Mouse (Mus musculus) embryonic fibroblast, embryonic 13.5 days (primary cell): ENCODE data around the gene Ptx4.

Experiments used
- CTCF ChIP-seq: IDR thresholded peaks from 2 replicates; pipeline ENCODE4 v1.5.1; 2011; ENCODE audit warnings: mild to moderate bottlenecking, control low read depth, low read length, moderate library complexity, borderline replicate concordance; ENCODE audit not compliant: insufficient read depth
- POLR2A ChIP-seq: IDR thresholded peaks from 2 replicates; pipeline ENCODE4 v1.6.1; 2011; ENCODE audit warnings: low read depth, mild to moderate bottlenecking, control low read depth, low read length, moderate library complexity

DNA sequence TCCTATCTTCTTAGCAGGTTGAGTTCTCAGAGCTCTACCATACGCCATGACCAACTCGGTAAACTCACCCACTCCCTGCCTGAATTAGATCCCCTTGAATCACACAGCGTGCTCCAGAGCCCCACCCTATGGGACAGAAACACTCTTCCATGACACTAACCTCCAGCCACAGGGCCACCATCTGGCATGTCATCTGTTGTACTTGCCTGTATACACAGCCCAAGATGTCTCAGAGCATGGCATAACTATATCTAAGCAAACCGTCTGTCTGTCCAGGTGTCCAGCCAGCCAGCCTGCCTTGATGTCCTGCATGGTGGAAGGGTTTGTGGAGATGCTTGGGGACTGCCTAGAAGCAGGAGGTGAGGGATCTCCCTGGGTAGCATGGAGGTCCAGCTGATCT, 43.7 kb upstream of the Ptx4 start:
- no peak for TF ChIP-seq CTCF
- TF ChIP-seq POLR2A: no peak
